Mouse (Mus musculus) neutrophil, adult 5-6 weeks (primary cell): ENCODE data around the gene Tex2. TPM values are rescaled to one million over a fixed set of nuclear protein-coding genes. Genes with fewer than 3 reads are reported as not detected.

Source experiments
- ATAC-seq: fragments of 151-379, 151-347 bp; 2 replicates; pipeline ENCODE4 v1.8.0; 2017; ENCODE audit warnings: mild to moderate bottlenecking, moderate TSS enrichment; ENCODE audit not compliant: insufficient number of reproducible peaks, poor library complexity, low FRiP score, severe bottlenecking; ENCODE audit errors: extremely low read depth
- total RNA-seq: library from RNA; stranded (forward); fragments of 200-1000 nt; gene quantifications from 2 replicates; pipeline ENCODE4 v1.2.3, GENCODE M21; 2017

Tex2 gene
- total RNA-seq, 1 experiment from 2014 or later: 15.9 TPM

GRCm38 (mm10) chr11:106558008-106558407 is 55.2 kb downstream of the Tex2 start:
- ATAC-seq: no peak

- ATAC-seq: no peak
Measured at GRCm38 (mm10) chr11:106557398-106557797, 55.8 kb downstream of the Tex2 start.

- ATAC-seq: no peak
Measured at GRCm38 (mm10) chr11:106556689-106557088, 56.5 kb downstream of the Tex2 start.

GRCm38 (mm10) chr11:106555805-106556615 is 57.2 kb downstream of the Tex2 start:
- ATAC-seq: no peak

GRCm38 (mm10) chr11:106550398-106550797 is 62.8 kb downstream of the Tex2 start:
- ATAC-seq: no peak

GRCm38 (mm10) chr11:106546081-106546480 is 67.1 kb downstream of the Tex2 start:
- no peak for ATAC-seq

GRCm38 (mm10) chr11:106544916-106545315 is 68.3 kb downstream of the Tex2 start:
- peak; percentile 41; the same call in 1 of the 2 replicates for ATAC-seq

GRCm38 (mm10) chr11:106544133-106544532 is 69.1 kb downstream of the Tex2 start:
- ATAC-seq: 0 out of 2 replicates have a peak, but pooled peaks have one; percentile 22

GRCm38 (mm10) chr11:106543006-106543405 is 70.2 kb downstream of the Tex2 start:
- no peak for ATAC-seq

GRCm38 (mm10) chr11:106542385-106542784 is 70.8 kb downstream of the Tex2 start:
- ATAC-seq: peak; percentile 60

- ATAC-seq: no peak
Measured at GRCm38 (mm10) chr11:106540506-106541268, 72.5 kb downstream of the Tex2 start.

- peak; percentile 48 for ATAC-seq
Measured at GRCm38 (mm10) chr11:106536253-106536912, 76.8 kb downstream of the Tex2 start.

GRCm38 (mm10) chr11:106535660-106536252 is 77.5 kb downstream of the Tex2 start:
- ATAC-seq: no peak

GRCm38 (mm10) chr11:106532248-106532790 is 80.9 kb downstream of the Tex2 start:
- ATAC-seq: no peak

GRCm38 (mm10) chr11:106529786-106530185 is 83.4 kb downstream of the Tex2 start:
- no peak for ATAC-seq

- ATAC-seq: no peak
Measured at GRCm38 (mm10) chr11:106529113-106529512, 84.1 kb downstream of the Tex2 start.

- ATAC-seq: no peak
Measured at GRCm38 (mm10) chr11:106527926-106528325, 85.3 kb downstream of the Tex2 start.

- no peak for ATAC-seq
Measured at GRCm38 (mm10) chr11:106527147-106527821, 85.9 kb downstream of the Tex2 start.
